9 mouse cellular contexts compared by ENCODE assay signal in the genomic region with DNA sequence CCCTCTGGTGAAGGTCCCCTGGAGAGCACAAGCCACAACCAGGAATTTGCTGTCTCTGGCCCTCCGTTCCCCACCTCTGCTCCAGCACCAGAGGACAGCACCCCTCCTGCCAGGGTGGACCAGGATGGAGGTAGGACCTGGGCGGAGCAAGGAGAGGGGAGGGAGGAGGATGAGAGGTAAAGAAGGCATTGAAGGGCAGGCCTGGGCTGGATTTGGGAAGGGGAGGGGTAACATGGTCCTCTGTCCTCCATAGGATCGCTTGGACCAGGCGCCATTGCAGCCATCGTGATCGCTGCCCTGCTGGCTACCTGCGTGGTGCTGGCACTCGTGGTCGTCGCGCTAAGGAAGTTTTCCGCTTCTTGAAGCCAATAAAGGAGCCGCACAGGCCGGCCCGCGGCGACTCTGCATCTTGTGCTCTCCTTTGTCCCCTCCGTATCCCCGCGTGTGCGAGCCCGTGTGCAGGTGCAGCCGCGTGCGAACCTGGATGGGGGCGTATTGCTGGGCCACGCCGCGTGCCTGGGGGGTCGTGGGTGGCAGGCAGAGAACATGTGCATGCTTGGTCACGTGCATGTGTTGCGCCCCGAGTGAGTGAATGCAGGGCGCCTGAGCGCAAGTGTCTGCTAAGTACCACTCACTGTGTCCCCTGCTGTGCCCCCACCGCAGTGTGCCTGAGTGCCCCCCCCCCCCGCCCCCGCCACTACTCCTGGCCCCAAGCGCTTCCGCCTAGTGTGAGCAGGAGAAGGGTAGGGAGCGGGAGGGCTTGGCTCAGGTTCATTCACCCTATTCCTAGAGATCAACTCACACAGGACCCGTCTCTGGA. TPM values are rescaled to one million over a fixed set of nuclear protein-coding genes. Genes with fewer than 3 reads are reported as not detected.
DNase-seq lines count a peak whose midpoint lies in the region; ATAC-seq and TF ChIP-seq lines count a peak whose summit lies in the region.
"Had no signal": no experiment of that assay in that cellular context is flagged by ENCODE, and none has a peak within 500 bp of the region (broad histone marks: within the 10 kb centered on the region; RNA-seq: fewer than 3 reads in every experiment).

No protein-coding gene starts in this region.

- no peaks in the 10 kb centered on the region for H3K9me3 ChIP-seq in kidney, embryonic 16.5 days (ENCODE audit: low read length)
- H3K9me3 ChIP-seq in hindbrain, postnatal 0 days (ENCODE audit: low read length): no peaks in the 10 kb centered on the region
- H3K9me3 ChIP-seq in midbrain, embryonic 12.5 days: no peaks in the 10 kb centered on the region

- H3K79me2 ChIP-seq in heart, adult 2 months (replicated peaks; ENCODE audit: control insufficient read depth, insufficient read depth, low read length): no peaks in the 10 kb centered on the region

- H3K36me3 ChIP-seq in kidney, embryonic 16.5 days (ENCODE audit: insufficient read depth, low read length): no peaks in the 10 kb centered on the region
- H3K36me3 ChIP-seq in hindbrain, postnatal 0 days (ENCODE audit: insufficient read depth, low read length): no peaks in the 10 kb centered on the region
- H3K36me3 ChIP-seq in midbrain, embryonic 12.5 days: no peaks in the 10 kb centered on the region
- H3K36me3 ChIP-seq in heart, adult 2 months (ENCODE audit: control insufficient read depth, insufficient read depth, low read length): no peaks in the 10 kb centered on the region

- H3K4me2 ChIP-seq in kidney, embryonic 16.5 days (replicated peaks; ENCODE audit: low read depth, low read length): peak overlapping the region; percentile 64
- peak overlapping the region; percentile 72 for H3K4me2 ChIP-seq in hindbrain, postnatal 0 days (ENCODE audit: low read depth, low read length)
- peak overlapping the region; percentile 79 for H3K4me2 ChIP-seq in midbrain, embryonic 12.5 days (replicated peaks)

- TF ChIP-seq POLR2A in heart, adult 2 months (IDR thresholded peaks at IDR 0.05; ENCODE audit: insufficient read depth, low read depth, low read length): no peak

- intact Hi-C loops in heart, adult 2 months (cut with DNase I): no loop called here

- TF ChIP-seq CTCF in hindbrain, postnatal 0 days (IDR thresholded peaks at IDR 0.05; ENCODE audit: low read depth): no peak
- no peak for TF ChIP-seq CTCF in heart, adult 2 months (IDR thresholded peaks at IDR 0.05)

- 0 out of 2 replicates have a peak, but pooled peaks have one; percentile 54 for ATAC-seq in kidney, embryonic 16.5 days (ENCODE audit: low FRiP score, low TSS enrichment)
- ATAC-seq in hindbrain, postnatal 0 days: peak; percentile 61
- ATAC-seq in midbrain, embryonic 12.5 days (ENCODE audit: low FRiP score, low read depth): peak; percentile 41; the same call in 1 of the 2 replicates
- ATAC-seq: Patski had no signal

- H3K27me3 ChIP-seq in kidney, embryonic 16.5 days (ENCODE audit: insufficient read depth, low read length): peaks cover 35% of the 10 kb centered on the region
- H3K27me3 ChIP-seq in hindbrain, postnatal 0 days (ENCODE audit: insufficient read depth, low read length): no peaks in the 10 kb centered on the region
- peaks cover 33% of the 10 kb centered on the region for H3K27me3 ChIP-seq in midbrain, embryonic 12.5 days
- H3K27me3 ChIP-seq in heart, adult 2 months (ENCODE audit: control insufficient read depth, insufficient read depth, low read length): peaks cover 2% of the 10 kb centered on the region
- H3K27me3 ChIP-seq: Patski had no signal

- 0 out of 2 replicates have a peak, but pooled peaks cover 6% of the 10 kb centered on the region for H3K4me1 ChIP-seq in kidney, embryonic 16.5 days (ENCODE audit: insufficient read depth, low read length)
- H3K4me1 ChIP-seq in hindbrain, postnatal 0 days (ENCODE audit: insufficient read depth, low read length): peaks cover 9% of the 10 kb centered on the region; the same call in 1 of the 2 replicates
- H3K4me1 ChIP-seq in midbrain, embryonic 12.5 days: peaks cover 11% of the 10 kb centered on the region; the same call in 1 of the 2 replicates
- no peaks in the 10 kb centered on the region for H3K4me1 ChIP-seq in heart, adult 2 months (ENCODE audit: control insufficient read depth, insufficient read depth, low read length)

- peak overlapping the region; percentile 40 for H3K4me3 ChIP-seq in kidney, embryonic 16.5 days (ENCODE audit: low read length)
- H3K4me3 ChIP-seq in hindbrain, postnatal 0 days (ENCODE audit: low read length): peak overlapping the region; percentile 30
- peak overlapping the region; percentile 42 for H3K4me3 ChIP-seq in midbrain, embryonic 12.5 days
- H3K4me3 ChIP-seq in heart, adult 2 months: no peak overlapping the region

- H3K9ac ChIP-seq in kidney, embryonic 16.5 days (replicated peaks; ENCODE audit: low read length): 0 out of 2 replicates have a peak overlapping the region, but pooled peaks have one; percentile 46
- H3K9ac ChIP-seq in hindbrain, postnatal 0 days (replicated peaks; ENCODE audit: low read length): peak overlapping the region; percentile 41
- H3K9ac ChIP-seq in midbrain, embryonic 12.5 days (replicated peaks): peak overlapping the region; percentile 49
- no peak overlapping the region for H3K9ac ChIP-seq in heart, adult 2 months (ENCODE audit: low read depth, low read length)

- TF ChIP-seq EP300 in heart, adult 2 months (IDR thresholded peaks at IDR 0.05; ENCODE audit: insufficient read depth, low read depth, low read length): no peak

- no peak for DNase-seq in kidney, adult 9 months
- DNase-seq in embryo, embryonic 9.5 days (ENCODE audit: extremely low spot score): peak; percentile 28
- DNase-seq in hindbrain, postnatal 0 days (ENCODE audit: low spot score): peak; percentile 26
- no peak for DNase-seq in urinary bladder, postnatal 4 days (ENCODE audit: low spot score in 2 of 2)
- DNase-seq in thymus, adult 18-20 months: no peak
- DNase-seq in heart, adult 2 months: no peak

- WGBS in kidney, embryonic 16.5 days: 2% methylated on average over 37 of the region's 42 CpGs
- WGBS in hindbrain, postnatal 0 days: 2% methylated on average over 42 of the region's 42 CpGs
- WGBS in midbrain, embryonic 12.5 days: 2% methylated on average over 40 of the region's 42 CpGs
- WGBS in heart, adult 2 months: 4% methylated on average over 42 of the region's 42 CpGs

- H3K27ac ChIP-seq in kidney, embryonic 16.5 days (ENCODE audit: low read length): no peak overlapping the region
- no peak overlapping the region for H3K27ac ChIP-seq in hindbrain, postnatal 0 days
- H3K27ac ChIP-seq in midbrain, embryonic 12.5 days (replicated peaks): no peak overlapping the region
- no peak overlapping the region for H3K27ac ChIP-seq in heart, adult 2 months

RNA-seq across cellular contexts. Expression of a gene that starts 5.2 kb away (rescaled TPM):
- not detected in 2 replicates for polyA plus RNA-seq in kidney, embryonic 16.5 days (2015; fragmentation: Nextera tagmentation; extraction: Ambion mirVana)
- total RNA-seq in hindbrain, postnatal 0 days (2014; rRNA removed): not detected in 2 replicates
- polyA plus RNA-seq in hindbrain, postnatal 0 days (2015; fragmentation: Nextera tagmentation; extraction: Ambion mirVana): 1.5 and 2.0 TPM in 2 replicates
- polyA plus RNA-seq in midbrain, embryonic 12.5 days (2016; fragmentation: Nextera tagmentation; extraction: Ambion mirVana): not detected in 2 replicates
- total RNA-seq in heart, adult 2 months (2021): not detected
- 1.6 TPM in 1 of 2 replicates, not detected in the other for polyA plus RNA-seq in heart, adult 2 months (2012; rRNA removed)
- polyA plus RNA-seq: Patski had no signal

RNA-seq across cellular contexts. Expression of a gene that starts 34.4 kb away (rescaled TPM):
- polyA plus RNA-seq in kidney, embryonic 16.5 days (2015; fragmentation: Nextera tagmentation; extraction: Ambion mirVana): 0.84 and 1.2 TPM in 2 replicates
- 0.10 and 5.8 TPM in 2 replicates for total RNA-seq in hindbrain, postnatal 0 days (2014; rRNA removed)
- polyA plus RNA-seq in hindbrain, postnatal 0 days (2015; fragmentation: Nextera tagmentation; extraction: Ambion mirVana): 0.85 and 1.2 TPM in 2 replicates
- not detected in 2 replicates for polyA plus RNA-seq in midbrain, embryonic 12.5 days (2016; fragmentation: Nextera tagmentation; extraction: Ambion mirVana)
- not detected for total RNA-seq in heart, adult 2 months (2021)
- 0.27 TPM in 1 of 2 replicates, not detected in the other for polyA plus RNA-seq in heart, adult 2 months (2012; rRNA removed)

Comparison
In these comparisons a context has a peak if more than half of its experiments do, and no peak if none do; other contexts are left out.
1. DNase-seq: peak in embryo, embryonic 9.5 days (single experiment) and hindbrain, postnatal 0 days (single experiment); none in kidney, adult 9 months (single experiment), urinary bladder, postnatal 4 days (0 of 2), thymus, adult 18-20 months (0 of 2) and heart, adult 2 months (0 of 2).
2. Peak in every context shown above with its lines, with median percentiles within 50 percentile points of each other: ATAC-seq and H3K4me2 ChIP-seq.